Mouse (Mus musculus) kidney, embryonic 14.5 days (tissue): ENCODE results near the gene Uvrag. TPM values are rescaled to one million over a fixed set of nuclear protein-coding genes. Genes with fewer than 3 reads are reported as not detected.

Experiments used
- ATAC-seq: fragments of 200-750 bp; cut with Nextera tagmentation; 2 replicates; pipeline ENCODE4 v1.8.0; 2017; ENCODE audit warnings: moderate number of reproducible peaks, mild to moderate bottlenecking, moderate TSS enrichment, moderate library complexity; ENCODE audit not compliant: low FRiP score, low TSS enrichment
- H3K27ac ChIP-seq: fragments of 300-500 bp; sonication (generic); 2 replicates; pipeline ENCODE4 v1.5.1; 2014; ENCODE audit warnings: low read depth, mild to moderate bottlenecking, low read length, moderate library complexity, mixed read lengths
- H3K27me3 ChIP-seq: fragments of 300-500 bp; sonication (generic); 2 replicates; pipeline ENCODE4 v1.6.1; 2014; ENCODE audit warnings: mild to moderate bottlenecking, low read length; ENCODE audit not compliant: control insufficient read depth, insufficient read depth
- H3K36me3 ChIP-seq: fragments of 300-500 bp; sonication (generic); 2 replicates; pipeline ENCODE4 v1.6.1; 2014; ENCODE audit warnings: low read length, mixed read lengths; ENCODE audit not compliant: control insufficient read depth, insufficient read depth
- H3K4me1 ChIP-seq: fragments of 300-500 bp; sonication (generic); 2 replicates; pipeline ENCODE4 v1.6.1; 2014; ENCODE audit warnings: low read length, mixed read lengths; ENCODE audit not compliant: control insufficient read depth, insufficient read depth
- H3K4me2 ChIP-seq: fragments of 300-500 bp; sonication (generic); replicated peaks from 2 replicates; pipeline ENCODE4 v1.6.1; 2014; ENCODE audit warnings: low read depth, mild to moderate bottlenecking, low read length
- H3K4me3 ChIP-seq: fragments of 300-500 bp; sonication (generic); 2 replicates; pipeline ENCODE4 v1.5.1; 2014; ENCODE audit warnings: mild to moderate bottlenecking, low read length
- H3K9ac ChIP-seq: fragments of 300-500 bp; sonication (generic); 2 replicates; pipeline ENCODE4 v1.6.1; 2014; ENCODE audit warnings: low read depth, mild to moderate bottlenecking, low read length, moderate library complexity
- H3K9me3 ChIP-seq: fragments of 300-500 bp; sonication (generic); 2 replicates; pipeline ENCODE4 v1.6.1; 2016; ENCODE audit warnings: low read length; ENCODE audit not compliant: control insufficient read depth
- WGBS: fragments of 180-500 bp; shearing (Covaris S2); extraction: QIAGEN DNeasy Blood & Tissue Kit; methylation state at CpG from one replicate; pipeline ENCODE4 v1.1.7; 2014; 5-methylcytosine and 5-hydroxymethylcytosine counted together
- polyA plus RNA-seq: library from polyadenylated mRNA; unstranded; fragments of >200 nt; fragmentation: Nextera tagmentation; extraction: Ambion mirVana; gene quantifications from 2 replicates; pipeline ENCODE4 v1.2.1, GENCODE M21; 2014

Uvrag gene
- polyA plus RNA-seq, 1 experiment from 2014 or later = 22.7 TPM

DNA sequence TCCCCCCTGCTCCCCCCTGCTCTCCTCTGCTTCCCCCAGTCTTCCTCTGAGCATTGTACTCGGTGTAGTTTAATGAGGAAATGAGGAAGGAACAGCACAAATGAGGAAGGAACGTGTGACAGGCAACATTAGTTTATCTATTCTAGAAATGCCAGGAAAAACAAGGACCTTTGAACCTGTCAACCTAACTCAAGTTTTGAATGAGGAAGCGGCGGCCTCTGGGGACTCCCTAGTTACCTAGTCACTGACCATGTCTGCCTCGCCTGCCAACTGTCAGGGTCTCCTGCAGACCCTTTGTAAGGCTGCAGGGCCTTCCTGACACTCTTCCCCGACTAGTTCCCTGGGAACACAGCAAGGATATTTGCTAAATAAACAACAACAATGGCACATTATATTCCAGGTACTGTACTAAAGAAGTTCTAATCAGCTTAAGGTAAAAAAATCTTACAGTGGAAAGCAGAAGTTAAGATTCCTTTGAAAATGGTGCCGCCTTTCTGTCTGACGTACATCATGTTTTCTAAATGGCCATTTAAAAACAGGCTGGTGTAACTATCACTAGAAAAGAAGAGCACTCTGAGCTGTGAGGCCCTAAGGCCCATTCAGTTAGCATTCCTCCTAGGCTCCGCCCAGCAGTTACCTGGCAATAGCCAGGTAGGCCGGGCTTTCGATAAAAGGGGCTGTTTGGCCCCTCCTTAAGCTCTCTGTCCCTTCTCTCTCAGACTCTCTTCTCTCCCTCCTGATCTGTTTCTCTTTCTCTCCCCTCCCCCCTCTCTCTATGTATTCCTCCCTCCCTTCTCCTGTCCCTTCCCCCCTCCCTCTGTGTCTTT is 39.0 kb downstream of the Uvrag start:
- H3K9ac ChIP-seq = no peak overlapping the region
- peak overlapping the region; percentile 76 for H3K27ac ChIP-seq
- 0 out of 2 replicates have a peak overlapping the region, but pooled peaks have one; percentile 5 for H3K4me2 ChIP-seq
- peaks cover 7% of the 10 kb centered on the region; the same call in 1 of the 2 replicates for H3K36me3 ChIP-seq
- no peaks in the 10 kb centered on the region for H3K27me3 ChIP-seq
- H3K4me3 ChIP-seq = no peak overlapping the region
- H3K9me3 ChIP-seq = no peaks in the 10 kb centered on the region
- H3K4me1 ChIP-seq = peaks cover 40% of the 10 kb centered on the region
- peak; percentile 37; the same call in 1 of the 2 replicates for ATAC-seq
- 19% methylated on average over 11 of the region's 11 CpGs for WGBS

DNA sequence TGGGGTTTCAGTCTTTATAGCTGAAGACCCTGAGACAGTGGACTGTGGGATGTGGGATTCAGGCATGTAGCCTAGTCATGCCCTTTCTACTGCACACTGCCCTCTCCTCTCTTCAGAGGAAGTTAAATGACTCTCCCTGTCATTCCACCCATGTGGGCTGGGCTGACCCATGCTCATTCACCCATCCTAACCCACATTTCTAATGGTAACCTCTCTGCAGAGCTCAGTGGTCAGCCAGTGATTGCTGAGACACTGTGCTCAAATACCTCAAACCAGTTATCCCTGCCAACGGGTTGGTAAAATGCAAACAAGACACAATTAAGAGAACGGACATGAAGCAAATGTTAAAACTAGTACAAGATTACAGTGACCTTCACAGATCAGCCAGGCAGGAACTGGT is 39.9 kb downstream of the Uvrag start:
- Histone ChIP-seq H3K4me1 (peaks cover 31% of the 10 kb centered on the region), H3K4me3 (no peak overlapping the region), H3K9me3 (no peaks in the 10 kb centered on the region), H3K27me3 (no peaks in the 10 kb centered on the region), H3K9ac (no peak overlapping the region), H3K36me3 (peaks cover 13% of the 10 kb centered on the region; the same call in 1 of the 2 replicates), H3K27ac (peak overlapping the region; percentile 47; the same call in 1 of the 2 replicates), H3K4me2 (no peak overlapping the region)
- 18% methylated on average over 2 of the region's 2 CpGs for WGBS
- ATAC-seq = peak; percentile 51

DNA sequence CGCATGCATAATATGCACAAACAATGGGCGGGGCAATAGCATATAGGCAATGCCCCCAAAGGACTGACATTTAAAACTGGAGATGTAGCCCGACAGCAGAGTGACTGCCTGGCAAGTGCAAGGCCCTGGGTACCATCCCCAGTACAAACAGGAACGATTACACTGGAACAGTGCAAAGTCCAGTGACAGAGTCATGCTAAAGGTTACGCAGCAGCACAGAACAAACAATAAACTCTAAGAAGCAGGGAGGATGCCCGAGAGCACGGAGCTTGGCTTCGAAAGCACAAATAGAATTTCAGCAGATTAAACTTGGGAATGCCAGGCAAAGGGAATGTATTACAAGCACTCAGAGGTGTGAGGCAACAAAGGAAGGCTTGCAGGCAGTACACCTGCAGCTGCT is 40.4 kb downstream of the Uvrag start:
- ATAC-seq = no peak
- H3K9ac ChIP-seq = no peak overlapping the region
- H3K27me3 ChIP-seq = no peaks in the 10 kb centered on the region
- peaks cover 13% of the 10 kb centered on the region; the same call in 1 of the 2 replicates for H3K36me3 ChIP-seq
- no peak overlapping the region for H3K27ac ChIP-seq
- 64% methylated on average over 8 of the region's 8 CpGs for WGBS
- no peak overlapping the region for H3K4me3 ChIP-seq
- no peaks in the 10 kb centered on the region for H3K9me3 ChIP-seq
- H3K4me2 ChIP-seq = no peak overlapping the region
- peaks cover 31% of the 10 kb centered on the region for H3K4me1 ChIP-seq

DNA sequence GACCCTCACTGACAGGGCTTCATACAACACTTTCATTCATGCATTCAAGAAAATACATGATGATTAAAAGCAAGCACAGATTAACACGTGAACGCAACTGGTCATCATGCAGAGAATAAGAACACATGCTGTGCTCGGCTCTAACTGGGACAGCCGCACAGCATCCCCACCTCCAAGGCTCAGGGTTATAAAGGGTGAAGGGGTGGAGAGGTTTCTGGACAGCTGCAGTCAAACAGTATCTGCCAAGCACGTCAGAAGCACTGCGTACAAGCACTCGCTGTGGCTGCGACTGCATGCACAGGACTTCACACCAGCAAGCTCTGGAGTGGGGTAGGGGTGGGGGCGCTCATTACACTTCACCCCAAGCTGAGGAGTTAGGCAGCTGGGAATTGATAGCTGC is 40.9 kb downstream of the Uvrag start:
- peaks cover 13% of the 10 kb centered on the region; the same call in 1 of the 2 replicates for H3K36me3 ChIP-seq
- WGBS = 58% methylated on average over 9 of the region's 9 CpGs
- peaks cover 31% of the 10 kb centered on the region for H3K4me1 ChIP-seq
- H3K4me2 ChIP-seq = no peak overlapping the region
- no peaks in the 10 kb centered on the region for H3K9me3 ChIP-seq
- no peak overlapping the region for H3K27ac ChIP-seq
- no peak overlapping the region for H3K9ac ChIP-seq
- H3K27me3 ChIP-seq = no peaks in the 10 kb centered on the region
- H3K4me3 ChIP-seq = no peak overlapping the region
- no peak for ATAC-seq

DNA sequence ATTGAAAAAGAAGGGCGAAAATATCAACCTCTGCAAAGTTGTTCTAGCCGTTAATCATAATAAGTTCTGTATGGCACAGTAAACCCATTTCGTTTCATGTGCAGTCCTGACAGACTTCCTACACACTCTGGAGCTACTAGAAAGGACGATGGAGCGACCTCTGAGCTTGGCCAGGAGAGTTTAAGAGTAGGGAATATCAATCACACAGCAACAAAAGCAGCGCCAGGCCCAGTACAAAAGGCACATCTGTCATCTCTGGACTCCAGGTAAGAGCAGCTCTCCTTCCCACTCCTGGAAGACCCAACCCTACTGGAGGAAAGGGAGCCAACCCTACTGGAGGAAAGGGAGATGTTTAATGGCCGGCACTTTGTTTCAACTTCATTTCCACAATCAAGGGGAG is 43.2 kb downstream of the Uvrag start:
- no peaks in the 10 kb centered on the region for H3K27me3 ChIP-seq
- H3K9ac ChIP-seq = no peak overlapping the region
- 79% methylated on average over 7 of the region's 7 CpGs for WGBS
- no peak overlapping the region for H3K4me2 ChIP-seq
- peaks cover 13% of the 10 kb centered on the region; the same call in 1 of the 2 replicates for H3K36me3 ChIP-seq
- no peak for ATAC-seq
- peaks cover 29% of the 10 kb centered on the region for H3K4me1 ChIP-seq
- no peak overlapping the region for H3K27ac ChIP-seq
- H3K4me3 ChIP-seq = no peak overlapping the region
- H3K9me3 ChIP-seq = no peaks in the 10 kb centered on the region

DNA sequence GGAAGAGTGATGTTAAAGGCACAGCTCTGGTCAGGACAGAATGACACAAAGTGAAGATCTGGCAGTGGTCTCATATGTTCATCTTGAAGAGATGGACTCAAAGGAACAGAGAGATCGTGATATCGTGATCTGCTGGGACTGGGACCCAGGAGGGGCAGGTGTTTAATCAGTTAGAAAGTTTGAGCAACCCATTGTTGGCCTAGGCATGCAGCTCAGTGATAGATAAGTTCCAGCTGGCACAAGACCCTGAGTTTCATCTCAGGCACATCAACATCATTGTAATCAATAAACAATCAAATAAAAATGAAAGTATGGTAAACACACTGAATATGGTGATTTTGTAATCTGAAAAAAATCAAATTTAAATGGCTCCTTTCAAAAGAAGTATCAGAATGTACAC is 43.8 kb downstream of the Uvrag start:
- Histone ChIP-seq H3K4me1 (peaks cover 23% of the 10 kb centered on the region), H3K9ac (no peak overlapping the region), H3K36me3 (peaks cover 13% of the 10 kb centered on the region; the same call in 1 of the 2 replicates), H3K27me3 (no peaks in the 10 kb centered on the region), H3K27ac (no peak overlapping the region), H3K4me2 (no peak overlapping the region), H3K4me3 (no peak overlapping the region), H3K9me3 (no peaks in the 10 kb centered on the region)
- WGBS = 94% methylated on average over 2 of the region's 2 CpGs
- no peak for ATAC-seq

DNA sequence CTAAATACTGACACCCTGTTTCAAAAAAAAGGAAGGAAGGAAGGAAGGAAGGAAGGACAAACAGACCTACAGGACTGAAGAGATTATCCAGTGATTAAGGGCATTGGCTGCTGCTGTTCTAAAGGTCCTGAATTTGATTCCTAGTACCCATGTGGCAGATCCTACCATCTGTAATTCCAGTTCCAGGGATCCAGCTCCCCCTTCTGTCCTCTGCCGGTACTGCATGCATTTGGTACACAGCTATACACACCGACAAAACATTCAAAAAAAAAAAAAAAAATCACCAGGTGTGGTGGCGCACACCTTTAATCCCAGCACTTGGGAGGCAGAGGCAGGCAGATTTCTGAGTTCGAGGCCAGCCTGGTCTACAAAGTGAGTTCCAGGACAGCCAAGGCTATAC is 45.8 kb downstream of the Uvrag start:
- Histone ChIP-seq H3K27ac (no peak overlapping the region), H3K9ac (no peak overlapping the region), H3K9me3 (no peaks in the 10 kb centered on the region), H3K4me2 (no peak overlapping the region), H3K36me3 (peaks cover 13% of the 10 kb centered on the region; the same call in 1 of the 2 replicates), H3K4me3 (no peak overlapping the region), H3K4me1 (peaks cover 3% of the 10 kb centered on the region), H3K27me3 (no peaks in the 10 kb centered on the region)
- ATAC-seq = no peak
- WGBS = 78% methylated on average over 4 of the region's 4 CpGs

DNA sequence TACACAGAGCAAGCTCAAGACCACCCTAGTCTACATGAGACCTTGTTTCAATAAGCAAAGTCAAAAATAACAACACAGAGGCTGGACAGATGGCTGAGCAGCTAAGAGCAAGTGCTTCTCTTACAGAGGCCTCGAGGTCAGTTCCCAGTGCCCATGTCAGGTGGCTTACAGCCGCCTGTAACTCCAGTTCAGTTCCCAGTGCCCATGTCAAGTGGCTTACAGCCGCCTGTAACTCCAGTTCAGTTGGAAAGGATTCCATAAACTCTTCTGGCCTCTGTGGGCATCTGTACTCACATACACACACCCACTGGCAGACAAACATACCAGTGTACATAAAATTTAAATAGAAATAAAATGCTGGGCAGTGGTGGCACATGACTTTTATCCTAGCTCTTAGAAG is 46.6 kb downstream of the Uvrag start:
- Histone ChIP-seq H3K27me3 (no peaks in the 10 kb centered on the region), H3K4me2 (no peak overlapping the region), H3K4me1 (no peaks in the 10 kb centered on the region), H3K9ac (no peak overlapping the region), H3K36me3 (peaks cover 13% of the 10 kb centered on the region; the same call in 1 of the 2 replicates), H3K4me3 (no peak overlapping the region), H3K9me3 (no peaks in the 10 kb centered on the region), H3K27ac (no peak overlapping the region)
- WGBS = 78% methylated on average over 3 of the region's 3 CpGs
- ATAC-seq = no peak

DNA sequence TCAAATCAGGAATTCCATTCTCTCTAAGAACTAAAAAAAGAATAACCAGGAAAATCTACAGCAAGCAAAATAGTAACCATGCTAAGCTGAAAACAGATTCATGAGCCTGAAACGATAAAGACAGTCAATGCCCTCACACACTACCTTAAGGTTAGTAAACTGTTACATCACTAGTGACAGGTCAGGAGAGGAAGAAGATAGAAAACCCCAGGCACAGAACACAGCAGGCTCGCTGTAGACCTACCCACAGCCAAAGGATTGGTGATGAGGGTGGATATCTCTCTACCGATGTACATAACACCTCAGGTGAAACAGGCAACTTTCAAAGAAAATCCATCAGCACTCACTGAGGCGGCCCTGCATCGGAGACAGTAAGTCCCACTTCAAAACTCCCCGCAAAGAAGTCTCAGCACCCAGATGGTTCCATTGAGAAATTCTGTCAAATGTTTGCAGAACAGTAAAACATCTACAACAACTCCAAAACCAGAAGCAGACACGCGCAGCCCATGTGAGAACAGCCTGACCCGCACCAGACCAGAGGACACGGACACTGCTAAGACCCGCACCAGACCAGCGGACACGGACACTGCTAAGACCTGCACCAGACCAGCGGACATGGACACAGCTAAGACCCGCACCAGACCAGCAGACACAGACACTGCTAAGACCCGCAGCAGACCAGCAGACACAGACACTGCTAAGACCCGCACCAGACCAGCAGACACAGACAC is 48.9 kb downstream of the Uvrag start:
- 0 out of 2 replicates have a peak, but pooled peaks have one; percentile 57 for ATAC-seq
- Histone ChIP-seq H3K9ac (no peak overlapping the region), H3K27ac (no peak overlapping the region), H3K4me1 (no peaks in the 10 kb centered on the region), H3K27me3 (no peaks in the 10 kb centered on the region), H3K36me3 (peaks cover 9% of the 10 kb centered on the region; the same call in 1 of the 2 replicates), H3K9me3 (no peaks in the 10 kb centered on the region), H3K4me2 (no peak overlapping the region), H3K4me3 (no peak overlapping the region)
- 55% methylated on average over 17 of the region's 17 CpGs for WGBS
